Mouse (Mus musculus) midbrain, embryonic 13.5 days (tissue): ENCODE data around the gene H2-Q1. TPM values are rescaled to one million over a fixed set of nuclear protein-coding genes. Genes with fewer than 3 reads are reported as not detected.
"Not testable (repeated sequence)": the region's sequence is repeated elsewhere in the genome, so short reads cannot be mapped to it uniquely, and the experiment has no call there.

Experiments used
- ATAC-seq: fragments of 200-750 bp; cut with Nextera tagmentation; 2 replicates; pipeline ENCODE4 v1.8.0; 2017; ENCODE audit warnings: mild to moderate bottlenecking, moderate TSS enrichment, moderate library complexity
- H3K27ac ChIP-seq: fragments of 300-500 bp; sonication (generic); 2 replicates; pipeline ENCODE4 v1.5.1; 2015; ENCODE audit warnings: inconsistent platforms, mild to moderate bottlenecking, moderate library complexity
- H3K27me3 ChIP-seq: fragments of 300-500 bp; sonication (generic); 2 replicates; pipeline ENCODE4 v1.6.1; 2015; ENCODE audit warnings: mild to moderate bottlenecking, inconsistent platforms
- H3K36me3 ChIP-seq: fragments of 300-500 bp; sonication (generic); 2 replicates; pipeline ENCODE4 v1.6.1; 2015; ENCODE audit warnings: mild to moderate bottlenecking, inconsistent platforms
- H3K4me1 ChIP-seq: fragments of 300-500 bp; sonication (generic); replicated peaks from 2 replicates; pipeline ENCODE4 v1.6.1; 2015; ENCODE audit warnings: inconsistent platforms
- H3K4me2 ChIP-seq: fragments of 300-500 bp; sonication (generic); replicated peaks from 2 replicates; pipeline ENCODE4 v1.6.1; 2015; ENCODE audit warnings: moderate library complexity, mild to moderate bottlenecking, inconsistent platforms
- H3K4me3 ChIP-seq: fragments of 300-500 bp; sonication (generic); replicated peaks from 2 replicates; pipeline ENCODE4 v1.5.1; 2015; ENCODE audit warnings: mild to moderate bottlenecking, inconsistent platforms
- H3K9ac ChIP-seq: fragments of 300-500 bp; sonication (generic); replicated peaks from 2 replicates; pipeline ENCODE4 v1.6.1; 2015; ENCODE audit warnings: mild to moderate bottlenecking, inconsistent platforms
- H3K9me3 ChIP-seq: fragments of 300-500 bp; sonication (generic); 2 replicates; pipeline ENCODE4 v1.6.1; 2016; ENCODE audit warnings: mild to moderate bottlenecking, inconsistent platforms
- WGBS: fragments of 180-500 bp; shearing (Covaris S2); methylation state at CpG from one replicate; pipeline ENCODE4 v1.1.7; 2015; 5-methylcytosine and 5-hydroxymethylcytosine counted together
- polyA plus RNA-seq: library from polyadenylated mRNA; unstranded; fragments of >200 nt; fragmentation: Nextera tagmentation; extraction: Ambion mirVana; gene quantifications from 2 replicates; pipeline ENCODE4 v1.2.1, GENCODE M21; 2015

H2-Q1 gene
- polyA plus RNA-seq, 1 experiment from 2014 or later, result 0.11 TPM

GRCm38 (mm10) chr17:35303271-35303670, 16.9 kb upstream of the H2-Q1 start:
- no peak overlapping the region for H3K4me3 ChIP-seq
- no peaks in the 10 kb centered on the region for H3K4me1 ChIP-seq
- no peak overlapping the region for H3K9ac ChIP-seq
- H3K36me3 ChIP-seq, result no peaks in the 10 kb centered on the region
- no peak overlapping the region for H3K27ac ChIP-seq
- no peak overlapping the region for H3K4me2 ChIP-seq
- peaks cover 11% of the 10 kb centered on the region; the same call in 1 of the 2 replicates for H3K27me3 ChIP-seq
- H3K9me3 ChIP-seq, result no peaks in the 10 kb centered on the region
- ATAC-seq, result no peak
- WGBS, result 93% methylated on average over 2 of the region's 2 CpGs

- 84% methylated on average over 10 of the region's 10 CpGs for WGBS
- no peaks in the 10 kb centered on the region for H3K36me3 ChIP-seq
- no peak for ATAC-seq
Measured at GRCm38 (mm10) chr17:35303756-35304350, 16.4 kb upstream of the H2-Q1 start.

GRCm38 (mm10) chr17:35304478-35304877, 15.7 kb upstream of the H2-Q1 start:
- Histone ChIP-seq H3K9ac (no peak overlapping the region), H3K9me3 (no peaks in the 10 kb centered on the region), H3K36me3 (no peaks in the 10 kb centered on the region), H3K4me2 (no peak overlapping the region), H3K4me3 (no peak overlapping the region), H3K27ac (no peak overlapping the region), H3K27me3 (peaks cover 15% of the 10 kb centered on the region; the same call in 1 of the 2 replicates), H3K4me1 (no peaks in the 10 kb centered on the region)
- ATAC-seq, result no peak
- WGBS, result 76% methylated on average over 6 of the region's 6 CpGs

More at GRCm38 (mm10) chr17:35303756-35304350, 16.4 kb upstream of the H2-Q1 start:
- no peaks in the 10 kb centered on the region for H3K4me1 ChIP-seq
- H3K9ac ChIP-seq, result no peak overlapping the region
- H3K4me3 ChIP-seq, result no peak overlapping the region
- no peak overlapping the region for H3K4me2 ChIP-seq
- H3K9me3 ChIP-seq, result no peaks in the 10 kb centered on the region
- H3K27ac ChIP-seq, result no peak overlapping the region
- H3K27me3 ChIP-seq, result peaks cover 15% of the 10 kb centered on the region; the same call in 1 of the 2 replicates

GRCm38 (mm10) chr17:35304921-35305320, 15.3 kb upstream of the H2-Q1 start:
- WGBS, result 85% methylated on average over 8 of the region's 8 CpGs
- not testable (repeated sequence) for H3K4me2 ChIP-seq, H3K36me3 ChIP-seq, ATAC-seq, H3K4me3 ChIP-seq, H3K27ac ChIP-seq, H3K9ac ChIP-seq, H3K4me1 ChIP-seq, H3K9me3 ChIP-seq
- H3K27me3 ChIP-seq, result peaks cover 15% of the 10 kb centered on the region; the same call in 1 of the 2 replicates

GRCm38 (mm10) chr17:35318671-35319070, 1.5 kb upstream of the H2-Q1 start:
- no peak overlapping the region for H3K4me2 ChIP-seq
- peaks cover 53% of the 10 kb centered on the region for H3K27me3 ChIP-seq
- H3K36me3 ChIP-seq, result no peaks in the 10 kb centered on the region
- H3K9ac ChIP-seq, result no peak overlapping the region
- H3K4me1 ChIP-seq, result peaks cover 8% of the 10 kb centered on the region
- H3K4me3 ChIP-seq, result no peak overlapping the region
- H3K27ac ChIP-seq, result no peak overlapping the region
- no peaks in the 10 kb centered on the region for H3K9me3 ChIP-seq
- no peak for ATAC-seq

GRCm38 (mm10) chr17:35325124-35325523, 4.9 kb downstream of the H2-Q1 start:
- not testable (repeated sequence) for H3K36me3 ChIP-seq, H3K4me2 ChIP-seq, H3K9ac ChIP-seq, H3K27ac ChIP-seq, H3K4me1 ChIP-seq, ATAC-seq, H3K9me3 ChIP-seq, H3K4me3 ChIP-seq
- WGBS, result 63% methylated on average over 1 of the region's 1 CpGs
- H3K27me3 ChIP-seq, result peaks cover 31% of the 10 kb centered on the region

- H3K9ac ChIP-seq, H3K36me3 ChIP-seq, H3K9me3 ChIP-seq, ATAC-seq, H3K4me1 ChIP-seq, H3K4me3 ChIP-seq, H3K27ac ChIP-seq, H3K4me2 ChIP-seq: not testable (repeated sequence)
- H3K27me3 ChIP-seq, result peaks cover 22% of the 10 kb centered on the region
Measured at GRCm38 (mm10) chr17:35326000-35326399, 5.8 kb downstream of the H2-Q1 start.

GRCm38 (mm10) chr17:35329714-35330113, 9.5 kb downstream of the H2-Q1 start:
- not testable (repeated sequence) for H3K9ac ChIP-seq, H3K36me3 ChIP-seq, H3K9me3 ChIP-seq, H3K4me2 ChIP-seq, H3K27me3 ChIP-seq, ATAC-seq, H3K27ac ChIP-seq, H3K4me1 ChIP-seq, H3K4me3 ChIP-seq
- WGBS, result 59% methylated on average over 3 of the region's 3 CpGs

- H3K4me2 ChIP-seq, ATAC-seq, H3K27ac ChIP-seq, H3K27me3 ChIP-seq, H3K36me3 ChIP-seq, H3K9ac ChIP-seq, H3K4me1 ChIP-seq, H3K9me3 ChIP-seq, H3K4me3 ChIP-seq: not testable (repeated sequence)
- WGBS, result 76% methylated on average over 6 of the region's 6 CpGs
Measured at GRCm38 (mm10) chr17:35331546-35331945, 11.3 kb downstream of the H2-Q1 start.

GRCm38 (mm10) chr17:35342071-35342671, 22.0 kb downstream of the H2-Q1 start, which contains the start of gene H2-Q2:
H2-Q2 (plus strand) TSS chr17:35342242.
- H3K9ac ChIP-seq, result peak within 1 kb of the TSS; percentile 61
- ATAC-seq, result peak; percentile 45; the same call in 1 of the 2 replicates

GRCm38 (mm10) chr17:35342711-35343476, 22.7 kb downstream of the H2-Q1 start:
- H3K4me1 ChIP-seq, result peaks cover 13% of the 10 kb centered on the region
- 0 out of 2 replicates have a peak, but pooled peaks have one; percentile 30 for ATAC-seq
- H3K9me3 ChIP-seq, result no peaks in the 10 kb centered on the region
- H3K27ac ChIP-seq, result no peak overlapping the region
- WGBS, result 2% methylated on average over 46 of the region's 46 CpGs
- H3K9ac ChIP-seq, result peak overlapping the region; percentile 61
- no peaks in the 10 kb centered on the region for H3K36me3 ChIP-seq
- H3K4me3 ChIP-seq, result peak overlapping the region; percentile 45
- peak overlapping the region; percentile 81 for H3K4me2 ChIP-seq
- H3K27me3 ChIP-seq, result peaks cover 54% of the 10 kb centered on the region

More at GRCm38 (mm10) chr17:35342071-35342671, 22.0 kb downstream of the H2-Q1 start, which contains the start of gene H2-Q2:
- Histone ChIP-seq H3K4me2 (peak within 1 kb of the TSS; percentile 81), H3K4me1 (peaks cover 13% of the 10 kb centered on the region), H3K4me3 (peak within 1 kb of the TSS; percentile 45), H3K36me3 (no peaks in the 10 kb centered on the region), H3K27ac (no peak within 1 kb of the TSS), H3K9me3 (no peaks in the 10 kb centered on the region), H3K27me3 (peaks cover 54% of the 10 kb centered on the region)
- under 1% methylated on average over 40 of the region's 40 CpGs for WGBS

- H3K4me2 ChIP-seq, H3K36me3 ChIP-seq, ATAC-seq, H3K4me3 ChIP-seq, H3K9ac ChIP-seq, H3K9me3 ChIP-seq, H3K27ac ChIP-seq, H3K4me1 ChIP-seq: not testable (repeated sequence)
- H3K27me3 ChIP-seq, result peaks cover 26% of the 10 kb centered on the region
Measured at GRCm38 (mm10) chr17:35347659-35348058, 27.5 kb downstream of the H2-Q1 start.
